ENCODE assay signal across 21 mouse cellular contexts in genomic region chr12:118164785-118165184, GRCm38 (mm10). TPM values are rescaled to one million over a fixed set of nuclear protein-coding genes. Genes with fewer than 3 reads are reported as not detected.
DNase-seq lines count a peak whose midpoint lies in the region; ATAC-seq and TF ChIP-seq lines count a peak whose summit lies in the region.
"Had no signal": no experiment of that assay in that cellular context is flagged by ENCODE, and none has a peak within 500 bp of the region (broad histone marks: within the 10 kb centered on the region; RNA-seq: fewer than 3 reads in every experiment).

No protein-coding gene starts in this region.

- ATAC-seq in kidney, postnatal 0 days (replicated peaks; ENCODE audit: low FRiP score, low read depth): no peak
- peak; percentile 48 for ATAC-seq in lung, postnatal 0 days
- ATAC-seq in embryonic facial prominence, embryonic 15.5 days (ENCODE audit: insufficient number of reproducible peaks, low FRiP score, low TSS enrichment, low read depth): peak; percentile 51; the same call in 1 of the 2 replicates
- ATAC-seq: activated CD4-positive, CD25-positive, alpha-beta regulatory T cell, adult 4 months; forebrain, embryonic 16.5 days; Patski had no signal

- no peaks in the 10 kb centered on the region for H3K4me1 ChIP-seq in kidney, postnatal 0 days (replicated peaks; ENCODE audit: insufficient read depth, low read length)
- H3K4me1 ChIP-seq in lung, postnatal 0 days (ENCODE audit: insufficient read depth, low read depth, low read length): no peaks in the 10 kb centered on the region
- H3K4me1 ChIP-seq in embryonic facial prominence, embryonic 15.5 days: no peaks in the 10 kb centered on the region
- H3K4me1 ChIP-seq: forebrain, embryonic 12.5 days; heart, embryonic 12.5 days had no signal

- 20% methylated on average over 4 of the region's 4 CpGs for WGBS in kidney, postnatal 0 days
- 12% methylated on average over 4 of the region's 4 CpGs for WGBS in lung, postnatal 0 days
- 47% methylated on average over 4 of the region's 4 CpGs for WGBS in embryonic facial prominence, embryonic 15.5 days

- 0 out of 2 replicates have a peak, but pooled peaks have one; percentile 11 for TF ChIP-seq EP300 in lung, postnatal 0 days (IDR thresholded peaks at IDR 0.05)

- H3K27me3 ChIP-seq in kidney, postnatal 0 days (ENCODE audit: insufficient read depth, low read length): no peaks in the 10 kb centered on the region
- no peaks in the 10 kb centered on the region for H3K27me3 ChIP-seq in lung, postnatal 0 days (replicated peaks; ENCODE audit: insufficient read depth, low read length)
- no peaks in the 10 kb centered on the region for H3K27me3 ChIP-seq in embryonic facial prominence, embryonic 15.5 days
- H3K27me3 ChIP-seq: CH12.LX; forebrain, embryonic 12.5 days; heart, embryonic 12.5 days; Patski had no signal

- H3K9me3 ChIP-seq in kidney, postnatal 0 days (replicated peaks; ENCODE audit: low read length): no peaks in the 10 kb centered on the region; the same call in 1 of the 2 replicates
- no peaks in the 10 kb centered on the region for H3K9me3 ChIP-seq in lung, postnatal 0 days (ENCODE audit: low read length)
- H3K9me3 ChIP-seq in embryonic facial prominence, embryonic 15.5 days (replicated peaks): no peaks in the 10 kb centered on the region
- H3K9me3 ChIP-seq: forebrain, embryonic 12.5 days had no signal

- no peak overlapping the region for H3K4me2 ChIP-seq in kidney, postnatal 0 days (ENCODE audit: low read length)
- H3K4me2 ChIP-seq in lung, postnatal 0 days (replicated peaks; ENCODE audit: low read depth, low read length): no peak overlapping the region
- no peak overlapping the region for H3K4me2 ChIP-seq in embryonic facial prominence, embryonic 15.5 days (replicated peaks)
- H3K4me2 ChIP-seq: forebrain, embryonic 12.5 days; heart, embryonic 12.5 days; hindbrain, embryonic 14.5 days had no signal

- peak; percentile 27 for DNase-seq in heart, adult 11 months
- DNase-seq in heart, adult 9 months (ENCODE audit: low spot score in 2 of 2): no peak
- DNase-seq in kidney, postnatal 0 days (ENCODE audit: low spot score): peak; percentile 7
- no peak for DNase-seq in kidney, postnatal 25 days
- peak; percentile 8 for DNase-seq in lung, postnatal 0 days (ENCODE audit: low spot score)
- no peak for DNase-seq in lung, postnatal 14 days
- DNase-seq: adrenal gland, postnatal 14 days; cerebellum, adult 11-12 months; cerebellum, adult 9-10 months; cerebellum, postnatal 25 days; gastrocnemius, postnatal 10 days; heart, adult 2 months had no signal

- TF ChIP-seq CTCF in kidney, postnatal 0 days (IDR thresholded peaks at IDR 0.05; ENCODE audit: low read depth): no peak
- no peak for TF ChIP-seq CTCF in lung, postnatal 0 days (IDR thresholded peaks at IDR 0.05)

- no peak overlapping the region for H3K9ac ChIP-seq in kidney, postnatal 0 days (ENCODE audit: low read depth, low read length)
- H3K9ac ChIP-seq in lung, postnatal 0 days (replicated peaks; ENCODE audit: low read depth): no peak overlapping the region
- no peak overlapping the region for H3K9ac ChIP-seq in embryonic facial prominence, embryonic 15.5 days
- H3K9ac ChIP-seq: forebrain, embryonic 12.5 days; heart, embryonic 12.5 days; hindbrain, embryonic 14.5 days had no signal

- no peak overlapping the region for H3K27ac ChIP-seq in kidney, postnatal 0 days
- H3K27ac ChIP-seq in lung, postnatal 0 days (ENCODE audit: low read length): no peak overlapping the region
- H3K27ac ChIP-seq in embryonic facial prominence, embryonic 15.5 days (replicated peaks): no peak overlapping the region
- H3K27ac ChIP-seq: forebrain, embryonic 12.5 days; heart, adult 2 months; hindbrain, embryonic 10.5 days; hindbrain, embryonic 14.5 days had no signal

- no peaks in the 10 kb centered on the region for H3K36me3 ChIP-seq in kidney, postnatal 0 days (ENCODE audit: insufficient read depth, low read length)
- no peaks in the 10 kb centered on the region for H3K36me3 ChIP-seq in lung, postnatal 0 days (ENCODE audit: insufficient read depth, low read length)
- no peaks in the 10 kb centered on the region for H3K36me3 ChIP-seq in embryonic facial prominence, embryonic 15.5 days
- H3K36me3 ChIP-seq: forebrain, embryonic 12.5 days; heart, embryonic 12.5 days; hindbrain, embryonic 10.5 days had no signal

- H3K4me3 ChIP-seq in kidney, postnatal 0 days (replicated peaks; ENCODE audit: low read depth, low read length): no peak overlapping the region
- H3K4me3 ChIP-seq in lung, postnatal 0 days (ENCODE audit: low read depth, low read length): no peak overlapping the region
- H3K4me3 ChIP-seq in embryonic facial prominence, embryonic 15.5 days (replicated peaks): no peak overlapping the region
- H3K4me3 ChIP-seq: forebrain, embryonic 12.5 days; heart, adult 2 months; heart, embryonic 12.5 days; hindbrain, embryonic 10.5 days had no signal

RNA-seq across cellular contexts. Expression of gene Dnah11, which starts 34.1 kb away (rescaled TPM):
- polyA plus RNA-seq in kidney, postnatal 0 days (2015; fragmentation: Nextera tagmentation; extraction: Ambion mirVana): 1.0 and 1.3 TPM in 2 replicates
- polyA plus RNA-seq in lung, postnatal 0 days (2015; fragmentation: Nextera tagmentation; extraction: Ambion mirVana): 0.51 and 1.3 TPM in 2 replicates
- polyA plus RNA-seq in embryonic facial prominence, embryonic 15.5 days (2015; fragmentation: Nextera tagmentation; extraction: Ambion mirVana): 0.37 and 0.60 TPM in 2 replicates
- polyA plus RNA-seq: Patski had no signal

Comparison
In these comparisons a context has a peak if more than half of its experiments do, and no peak if none do; other contexts are left out.
1. DNase-seq: peak in heart, adult 11 months (single experiment), kidney, postnatal 0 days (single experiment) and lung, postnatal 0 days (single experiment); none in heart, adult 9 months (0 of 2), kidney, postnatal 25 days (0 of 2) and lung, postnatal 14 days (single experiment).